Mouse (Mus musculus) thymus, adult 2 months (tissue): ENCODE data around the gene Zbtb9.

Source experiments
- CTCF ChIP-seq: fragments of 200-500 bp; IDR thresholded peaks from 2 replicates; pipeline ENCODE4 v1.5.1; 2012; ENCODE audit warnings: mild to moderate bottlenecking, control low read depth, low read length, moderate library complexity, borderline replicate concordance; ENCODE audit not compliant: control insufficient read depth, poor library complexity, insufficient read depth; ENCODE audit errors: extremely low read depth
- POLR2A ChIP-seq: fragments of 200-500 bp; IDR thresholded peaks from 2 replicates; pipeline ENCODE4 v1.6.1; 2012; ENCODE audit warnings: mild to moderate bottlenecking, low read length, control low read depth, moderate library complexity; ENCODE audit not compliant: control insufficient read depth, poor library complexity, insufficient read depth; ENCODE audit errors: extremely low read depth

- TF ChIP-seq POLR2A (no peak), CTCF (no peak)
Measured at GRCm38 (mm10) chr17:26956309-26956708, 16.7 kb upstream of the Zbtb9 start.
